Mouse (Mus musculus): ENCODE results near the gene Vwa3b.

Gene Vwa3b

DNA sequence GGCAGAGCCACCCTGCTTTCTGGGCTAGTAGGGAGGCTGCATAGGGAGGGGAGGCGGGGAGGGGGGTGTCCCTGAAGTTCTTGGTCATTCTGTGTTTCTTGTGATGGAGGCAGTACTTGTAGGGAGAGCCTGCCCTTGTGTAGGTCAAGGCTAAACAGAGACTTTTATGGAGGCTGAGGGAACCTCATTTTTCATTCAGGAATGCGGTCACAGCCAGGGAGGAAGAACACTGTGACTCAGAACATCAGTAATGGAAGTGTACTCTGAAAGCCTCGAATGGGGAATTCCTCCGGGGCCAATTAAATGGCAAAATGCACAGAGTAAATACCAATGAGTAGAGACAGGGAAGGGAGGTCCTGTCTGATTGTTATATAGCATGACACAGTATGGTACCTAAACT, 37.4 kb downstream of the Vwa3b start:
- no peak for DNase-seq

DNA sequence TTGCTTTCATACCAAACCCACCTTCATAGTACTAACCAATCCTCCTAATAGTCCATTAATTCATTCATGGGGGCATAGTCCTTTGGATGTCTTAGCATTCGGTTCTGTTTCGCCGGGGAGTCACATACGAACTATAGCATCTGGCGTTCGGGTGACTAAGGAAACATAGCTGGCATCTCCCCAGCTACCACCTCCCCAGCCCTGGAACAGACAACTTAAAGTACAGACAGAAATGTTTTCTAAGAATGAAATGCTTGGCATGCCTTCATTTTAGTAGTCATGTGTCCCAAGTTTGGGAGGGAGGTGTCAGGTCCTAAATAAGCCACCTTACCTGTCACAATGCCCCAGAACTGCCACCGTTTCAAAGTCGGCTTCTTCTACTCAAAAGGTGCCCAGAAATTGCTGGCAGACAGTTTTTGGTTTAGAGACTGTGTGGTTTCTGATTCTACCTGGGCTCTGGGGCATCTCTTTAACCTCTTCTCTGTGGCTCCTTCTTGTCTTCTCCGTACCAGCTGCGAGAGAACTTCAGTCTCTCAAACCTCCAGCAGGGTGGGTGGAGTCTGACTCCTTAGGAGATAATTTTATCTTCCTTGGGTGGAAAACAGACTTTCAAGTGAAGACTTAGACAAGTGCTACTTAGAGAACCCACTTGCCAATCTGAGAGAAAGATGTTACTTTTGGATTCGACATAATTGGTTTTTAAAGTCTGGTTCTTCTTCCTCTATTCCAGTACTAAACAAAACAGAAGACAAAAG, 39.4 kb downstream of the Vwa3b start:
- DNase-seq, result no peak

DNA sequence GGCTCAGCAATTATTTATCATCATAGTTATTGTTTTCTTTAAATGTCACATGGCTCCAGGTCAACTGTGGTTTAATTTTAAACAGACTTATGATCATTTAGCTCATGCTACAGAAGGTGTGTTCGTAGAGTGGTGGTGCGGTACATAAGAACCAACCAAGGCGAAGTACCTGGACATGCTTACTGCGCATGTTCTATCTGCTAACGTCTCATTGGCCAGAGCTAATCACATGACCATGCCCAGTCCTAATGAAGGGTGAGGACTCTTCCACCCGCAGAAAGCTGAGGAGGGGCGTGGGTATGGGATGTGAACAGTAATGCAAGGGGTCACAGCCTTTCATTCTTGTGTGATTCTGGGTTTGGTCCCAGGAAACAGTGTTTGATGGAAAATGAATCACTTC, 49.4 kb downstream of the Vwa3b start:
- no peak for DNase-seq

DNA sequence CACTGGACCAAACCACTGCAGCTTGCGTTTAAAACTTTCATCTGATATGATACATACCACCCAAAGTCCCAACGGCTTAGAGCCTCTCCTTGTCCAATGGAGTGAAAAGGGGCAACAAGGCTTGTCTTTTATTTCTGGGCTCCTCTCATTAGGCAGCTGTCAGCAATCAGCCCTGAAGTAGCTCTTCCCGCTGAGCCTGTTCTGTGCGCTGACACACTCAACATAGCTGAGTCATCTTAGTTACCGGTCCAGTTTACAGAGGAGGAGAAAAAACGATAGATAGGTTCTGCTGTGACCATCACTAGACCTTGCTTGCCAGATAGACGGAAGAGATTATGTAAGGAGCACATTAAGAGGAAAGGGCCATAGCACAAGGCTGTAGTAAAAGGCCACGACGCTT, 50.9 kb downstream of the Vwa3b start:
- DNase-seq, result no peak

DNA sequence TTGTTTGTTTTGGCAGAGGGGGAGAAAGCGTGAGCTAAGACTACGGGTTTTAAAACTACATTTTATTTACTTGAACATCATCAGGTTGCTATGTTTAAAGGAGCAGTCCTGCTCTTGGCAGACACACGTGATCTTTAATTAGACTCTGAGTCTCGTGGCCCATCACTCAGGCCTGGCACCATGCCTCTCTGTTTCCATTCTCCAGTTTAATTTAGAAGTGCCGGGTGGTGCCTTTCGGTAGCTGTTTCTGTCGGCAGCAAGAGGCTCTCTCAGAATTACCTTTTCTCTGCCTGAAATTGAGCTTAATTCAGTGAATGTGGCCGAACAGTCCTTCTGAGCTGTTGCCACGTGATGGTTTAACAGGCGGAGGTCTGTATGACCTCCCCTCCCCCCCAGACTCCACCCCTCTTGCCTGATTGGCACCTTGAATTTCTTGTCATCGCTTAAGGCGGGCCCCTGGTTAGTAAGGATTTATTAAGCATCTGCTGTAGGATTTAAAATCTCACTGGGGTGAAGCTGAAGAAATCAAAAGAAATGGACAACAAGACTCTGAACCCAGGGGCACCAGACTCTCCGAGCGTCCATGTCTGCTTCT, 51.7 kb downstream of the Vwa3b start:
- DNase-seq, result no peak

DNA sequence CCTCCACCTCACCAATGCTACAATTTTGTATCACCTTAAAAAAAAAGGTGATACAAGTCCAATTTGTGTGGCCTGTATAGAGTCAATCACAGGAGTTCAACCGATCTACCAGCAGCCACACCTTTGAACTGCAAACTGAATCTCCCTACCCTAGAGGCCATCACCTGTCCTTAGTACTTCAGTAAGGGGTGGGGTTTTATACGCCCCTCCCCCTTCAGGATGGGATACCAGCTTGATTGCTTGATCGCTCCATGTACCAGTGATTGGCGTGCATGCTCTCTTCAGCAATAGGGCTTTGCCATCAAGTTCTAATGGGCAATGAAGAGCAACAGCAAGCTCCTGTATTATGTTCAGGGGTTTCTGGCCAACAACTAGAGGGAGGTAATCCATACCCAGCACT, 54.0 kb downstream of the Vwa3b start:
- DNase-seq, result no peak

DNA sequence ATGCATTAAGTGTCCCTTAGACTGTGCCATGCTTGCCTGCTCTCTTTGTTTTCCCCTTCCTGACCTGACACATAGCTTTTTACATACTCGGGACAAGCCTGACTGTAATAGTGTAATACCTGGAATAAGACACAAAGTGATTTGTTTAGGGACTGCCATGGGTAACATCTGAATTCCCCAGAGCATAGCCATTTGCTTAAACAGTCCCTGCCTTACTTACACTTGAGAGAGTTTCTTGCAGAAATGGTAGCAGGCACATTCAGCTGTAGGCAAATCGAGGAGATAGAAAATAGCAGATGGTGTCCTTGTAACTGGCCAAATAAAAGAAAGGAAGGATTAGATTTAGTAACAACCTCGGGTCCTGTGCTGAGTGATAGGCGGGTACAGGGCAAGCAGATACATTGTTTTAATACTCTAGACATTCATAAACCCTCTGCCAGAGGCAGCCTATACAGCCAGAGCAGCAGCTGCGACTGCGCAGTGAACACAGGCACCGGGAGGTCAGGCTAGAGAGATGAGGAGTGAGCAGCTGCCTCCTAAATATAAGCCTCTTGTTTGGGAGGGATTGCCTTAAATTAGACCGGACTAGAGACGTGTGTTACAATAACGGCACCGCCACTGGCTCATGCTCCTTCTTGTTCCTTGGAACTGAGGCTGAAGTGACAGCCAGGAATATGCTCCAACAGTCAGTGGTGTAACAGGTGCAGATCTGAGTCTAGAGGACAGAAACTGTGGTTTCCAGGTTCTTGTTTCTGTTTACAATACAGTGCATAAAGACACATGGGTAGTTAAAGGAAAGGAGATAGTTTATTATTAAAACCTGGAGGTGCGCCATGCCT, 55.2 kb downstream of the Vwa3b start:
- DNase-seq, result no peak

DNA sequence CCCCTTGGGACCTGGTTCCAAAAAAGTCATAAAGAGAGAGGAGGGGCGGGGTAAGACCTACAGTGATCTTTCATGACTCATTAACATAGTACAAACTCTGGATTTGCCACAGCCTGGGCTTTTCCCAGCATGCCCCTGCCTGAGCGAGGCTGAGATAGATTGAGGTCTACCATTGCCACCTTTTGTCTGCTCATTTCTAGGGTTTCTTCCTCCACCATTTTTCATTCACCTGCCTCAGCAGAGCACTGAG, 55.7 kb downstream of the Vwa3b start:
- DNase-seq, result no peak

DNA sequence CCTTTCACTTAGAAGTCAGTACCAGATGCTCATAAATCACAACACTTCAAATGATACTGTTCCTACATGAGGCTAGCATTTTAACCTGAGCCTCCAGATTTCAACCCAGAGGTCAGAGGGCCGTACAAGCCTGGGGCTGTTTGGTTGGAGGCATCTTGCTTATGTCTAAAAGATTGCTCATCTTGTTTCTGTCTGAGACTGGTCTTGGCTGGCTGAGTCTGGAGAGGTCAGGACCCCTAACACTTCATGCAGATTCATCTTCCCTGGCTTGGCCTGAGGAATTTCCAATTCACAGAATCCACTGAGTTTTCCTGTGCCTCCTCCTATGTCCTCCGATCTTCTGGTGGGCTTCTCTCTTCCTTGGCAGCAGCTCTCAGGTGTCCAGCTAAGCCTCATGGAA, 57.7 kb downstream of the Vwa3b start:
- DNase-seq, result no peak

DNA sequence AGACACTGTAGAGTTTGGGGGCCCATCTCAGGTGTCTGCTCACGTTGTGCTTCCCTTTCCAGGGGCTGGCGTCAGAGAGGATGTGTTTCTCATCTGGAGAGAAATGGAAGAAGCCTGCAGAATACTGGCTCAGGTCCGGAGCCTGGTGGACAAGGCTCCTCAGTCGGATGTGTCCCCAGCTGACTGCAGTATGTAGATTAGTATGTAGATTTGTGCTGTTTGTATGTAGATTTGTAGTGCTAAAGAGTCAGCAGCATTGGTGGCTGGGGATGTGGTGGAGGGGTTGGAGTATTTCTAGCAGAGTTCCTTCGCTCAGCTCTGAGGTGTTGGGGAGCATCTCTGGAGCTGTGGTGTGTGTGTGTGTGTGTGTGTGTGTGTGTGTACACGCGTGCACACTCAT, 58.8 kb downstream of the Vwa3b start:
- DNase-seq, result no peak

DNA sequence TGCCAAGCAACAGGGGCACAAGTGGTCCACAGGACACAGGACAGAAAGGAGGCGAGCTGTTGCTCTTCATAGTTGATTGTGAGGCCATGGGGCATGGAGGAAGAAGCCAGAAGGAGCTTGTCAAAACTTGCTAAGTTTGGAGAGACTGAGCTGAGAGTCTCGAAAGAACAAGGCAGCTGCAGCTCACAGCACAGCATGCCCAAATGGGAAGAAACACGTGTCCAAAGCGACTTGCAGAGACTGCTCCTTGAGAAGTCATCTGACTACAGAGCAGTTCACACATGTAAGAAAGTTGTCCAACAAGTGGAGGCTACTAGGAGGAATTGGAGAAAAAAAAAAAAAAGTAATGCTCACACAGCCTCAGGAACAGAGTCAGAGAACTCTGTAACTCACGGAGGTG, 62.8 kb downstream of the Vwa3b start:
- DNase-seq, result no peak

DNA sequence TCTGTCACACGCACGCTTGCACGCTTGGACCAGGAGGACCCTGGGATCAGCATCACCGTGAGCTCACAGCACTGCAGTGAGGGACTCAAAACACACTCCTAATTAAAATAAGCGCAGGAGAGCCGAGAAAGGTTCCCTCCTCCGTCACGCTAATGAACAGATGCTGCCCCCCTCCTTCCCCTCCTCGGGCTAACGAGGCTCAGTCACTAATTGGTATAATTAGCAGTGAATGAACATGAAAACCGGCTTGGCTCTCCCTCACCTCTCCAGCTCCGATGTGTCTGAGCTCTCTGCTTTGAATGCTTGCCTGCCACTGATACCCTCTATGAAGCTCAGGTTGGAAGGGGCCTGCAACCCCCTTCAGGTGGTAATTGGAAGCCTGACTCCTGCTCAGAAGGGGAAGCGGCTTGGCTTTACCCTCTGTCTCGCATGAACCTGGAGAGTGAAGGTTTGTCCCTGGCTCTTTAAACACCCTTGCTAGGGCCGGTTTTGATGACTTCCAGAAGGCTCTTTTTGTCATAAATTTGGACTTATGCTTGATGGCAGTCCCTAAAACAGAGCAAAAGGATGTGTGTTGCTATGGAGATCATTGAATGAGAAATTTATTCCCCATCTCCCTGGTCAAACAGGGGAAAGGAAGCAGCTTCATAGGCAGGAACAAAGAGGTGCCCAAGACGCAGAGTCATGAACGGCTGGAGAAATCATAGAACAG, 71.1 kb downstream of the Vwa3b start:
- no peak for DNase-seq

DNA sequence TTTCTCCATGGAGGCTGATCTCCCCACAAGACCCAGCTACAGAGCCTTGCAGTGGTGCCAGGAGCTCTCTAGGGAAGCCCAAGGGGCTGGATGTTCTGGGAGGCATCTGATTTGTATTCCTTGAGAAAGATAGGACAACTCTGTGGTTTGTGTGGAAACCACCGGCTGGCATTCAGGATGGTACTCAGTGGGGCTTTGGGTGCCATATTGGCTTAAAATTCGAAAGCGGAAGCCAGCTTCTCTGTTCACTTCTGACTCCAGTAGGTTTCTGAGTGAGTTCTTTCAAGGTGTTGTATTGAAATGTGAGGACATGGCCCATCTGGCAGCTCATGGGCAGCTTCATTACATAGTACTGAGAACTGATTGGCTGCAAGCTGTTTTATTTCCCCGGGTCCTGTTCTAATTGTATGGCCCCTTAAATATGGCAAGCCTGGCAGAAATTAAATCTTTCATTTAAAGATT, 71.7 kb downstream of the Vwa3b start:
- DNase-seq, result no peak

DNA sequence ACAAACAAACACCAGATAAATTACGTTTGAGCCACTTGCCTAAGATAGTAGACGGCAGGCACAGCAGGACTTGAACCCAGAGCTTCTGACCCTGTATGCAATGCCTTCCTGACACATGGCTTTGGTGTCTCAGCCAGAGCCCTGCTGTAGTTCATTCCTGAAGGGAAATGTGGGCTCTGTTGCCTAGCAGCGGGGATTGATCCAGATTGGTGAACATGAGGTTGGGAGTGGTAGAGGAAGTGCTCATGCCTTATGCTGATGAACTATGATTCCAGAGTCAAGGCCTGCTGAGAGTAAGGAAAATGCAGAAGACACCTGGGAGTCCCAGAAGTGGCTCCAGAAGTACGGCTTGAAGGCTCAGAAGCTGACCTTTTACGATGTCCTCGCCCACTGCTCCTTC, 74.0 kb downstream of the Vwa3b start:
- DNase-seq, result no peak

DNA sequence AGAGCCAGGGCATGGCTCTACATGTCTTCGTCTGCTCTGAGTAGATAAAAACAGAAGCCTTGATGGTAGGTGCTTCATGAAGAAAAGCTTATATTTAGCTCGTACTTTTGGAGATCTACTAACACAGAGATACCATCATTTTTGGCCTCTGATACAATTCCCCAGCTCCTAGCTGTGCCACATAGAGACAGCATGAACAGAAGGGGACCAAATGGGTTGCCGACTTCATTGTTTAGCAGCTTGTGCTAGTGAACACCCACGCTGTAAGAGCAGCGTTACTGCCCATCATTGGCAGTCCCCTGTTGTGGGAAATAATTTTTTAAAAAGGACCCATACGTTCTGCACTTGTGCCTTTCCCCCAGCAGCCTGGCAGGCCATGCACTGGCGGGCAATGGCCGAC, 74.6 kb downstream of the Vwa3b start:
- DNase-seq, result no peak

DNA sequence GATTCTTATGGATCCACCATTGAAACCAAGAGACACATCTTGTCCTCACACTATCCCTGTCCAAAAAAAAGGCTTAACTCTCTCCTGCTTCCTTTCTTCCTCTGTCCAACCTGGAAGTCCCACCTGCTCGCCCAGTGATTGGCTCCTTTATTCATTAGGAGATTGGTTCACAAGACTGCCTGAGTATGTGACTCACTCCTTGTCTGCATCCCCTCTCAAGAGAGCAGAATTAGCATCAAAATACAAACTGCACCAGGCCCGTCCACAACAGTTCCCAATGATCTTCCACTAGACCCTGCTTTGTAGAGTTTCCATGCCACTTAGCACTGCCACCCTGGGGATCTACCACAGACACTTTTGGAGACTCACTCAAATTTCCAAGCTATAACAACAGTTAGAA, 75.3 kb downstream of the Vwa3b start:
- DNase-seq, result no peak

DNA sequence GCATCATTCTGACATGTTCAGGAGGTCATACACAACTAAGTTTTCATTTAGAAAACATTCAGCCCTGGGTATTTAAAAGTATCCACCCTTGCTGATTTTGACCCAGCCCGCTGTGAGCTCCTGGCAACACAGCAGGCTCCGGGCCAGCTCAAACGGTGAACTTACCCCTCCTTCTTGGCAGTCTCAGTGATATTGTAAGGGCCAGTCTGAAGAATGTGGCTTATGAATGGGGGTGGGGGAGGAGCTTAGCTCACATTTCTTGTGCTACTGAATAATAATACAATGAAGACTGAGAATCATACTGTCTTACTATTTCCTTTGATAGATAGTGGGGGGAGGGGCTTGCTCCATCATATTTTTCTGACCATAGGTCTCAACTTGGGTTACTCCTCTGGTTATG, 78.8 kb downstream of the Vwa3b start:
- DNase-seq, result peak in 1 of 2 experiments; percentile 1

DNA sequence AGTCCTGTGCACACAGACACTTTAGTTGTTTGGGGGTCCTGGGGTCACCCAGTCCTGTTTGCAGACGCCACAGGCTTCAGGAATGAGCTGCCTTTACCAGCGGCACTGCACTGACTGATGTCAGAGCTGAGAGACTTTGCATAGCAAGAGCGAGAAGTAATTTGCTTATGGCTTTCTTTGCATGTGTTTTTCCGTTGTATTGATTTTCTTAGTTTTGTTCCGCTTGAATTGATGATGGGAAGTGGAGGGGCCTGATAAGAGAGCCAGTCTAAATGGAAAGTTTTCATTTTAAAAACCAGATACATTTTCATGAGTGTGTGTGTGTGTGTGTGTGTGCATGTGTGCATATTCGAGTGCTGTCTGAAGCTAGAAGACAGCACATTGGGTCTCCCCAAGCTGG, 87.4 kb downstream of the Vwa3b start:
- DNase-seq, result no peak

DNA sequence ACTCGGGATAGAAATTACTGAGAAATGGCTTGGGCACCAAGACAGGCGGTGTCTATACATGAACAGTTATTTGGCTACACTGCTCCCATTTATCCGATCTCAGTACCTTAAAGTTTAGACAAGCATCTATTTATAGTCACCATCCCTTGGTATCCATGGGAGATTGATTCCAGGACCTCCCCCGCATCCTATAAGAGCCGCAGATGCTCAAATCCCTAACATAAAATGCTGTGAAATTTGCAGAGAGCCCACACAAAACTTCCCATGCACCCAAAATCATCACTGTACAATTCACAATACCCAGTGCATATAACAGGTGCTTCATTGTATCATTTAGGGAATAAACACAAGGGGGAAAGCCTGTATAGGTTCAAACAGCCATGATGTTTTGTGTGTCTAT, 89.5 kb downstream of the Vwa3b start:
- DNase-seq, result no peak

DNA sequence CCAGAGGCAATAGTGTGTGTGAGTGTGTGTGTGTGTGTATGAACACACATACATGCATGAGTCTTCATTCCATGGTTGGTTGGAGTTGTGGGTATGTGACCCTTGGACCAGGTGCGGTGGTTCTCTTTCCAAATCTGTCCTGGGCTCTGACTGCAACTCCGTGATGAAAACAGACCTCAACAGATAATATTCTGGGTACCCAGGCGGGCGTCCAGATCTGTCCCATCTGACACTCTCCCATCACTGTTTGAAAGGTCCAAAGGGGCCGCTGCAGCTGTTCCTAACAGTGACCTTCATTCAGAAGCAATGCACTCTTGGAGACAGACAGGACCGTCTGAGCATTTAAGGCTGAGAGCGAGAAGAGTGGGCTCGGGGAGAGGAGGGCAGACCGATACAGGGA, 90.2 kb downstream of the Vwa3b start:
- DNase-seq, result no peak

DNA sequence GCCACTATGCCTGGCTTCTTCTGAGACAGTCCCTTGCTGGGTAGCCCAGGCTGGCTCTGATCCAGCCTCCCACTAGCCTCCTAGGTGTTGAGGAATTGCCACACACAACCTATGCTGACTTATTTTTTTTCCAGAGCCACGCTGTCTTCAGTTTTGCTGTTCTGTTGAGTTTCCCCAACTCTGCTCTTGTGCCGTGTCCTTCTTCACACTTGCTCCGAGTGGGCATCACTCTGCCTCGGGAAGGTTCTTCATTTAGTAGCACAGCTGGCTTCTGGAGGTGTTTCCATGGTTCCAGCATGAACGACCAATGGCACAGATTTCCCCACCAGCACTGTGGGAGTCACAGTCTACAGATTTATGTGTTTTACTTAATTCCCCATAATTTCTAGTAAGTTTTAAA, 91.6 kb downstream of the Vwa3b start:
- DNase-seq, result no peak

DNA sequence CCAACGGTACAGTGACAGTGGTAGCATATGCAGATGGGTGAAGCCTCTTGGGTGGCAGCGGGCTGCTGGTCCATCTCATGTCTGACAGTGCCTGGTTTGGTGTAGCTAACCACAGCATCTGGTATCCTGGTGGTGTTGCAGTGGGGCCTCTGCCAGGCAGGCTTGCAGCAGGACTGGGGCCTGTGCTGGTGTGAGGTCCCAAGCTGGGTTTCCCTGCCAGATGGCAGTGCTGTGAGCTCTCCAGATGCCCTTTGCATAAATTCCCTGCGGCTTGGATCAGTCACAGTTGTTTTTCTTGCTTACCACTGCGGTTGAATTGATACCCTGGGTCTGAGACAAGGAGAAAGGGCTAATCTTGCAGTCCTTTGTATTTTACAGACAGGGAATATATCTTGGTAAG, 95.9 kb downstream of the Vwa3b start:
- no peak for DNase-seq

DNA sequence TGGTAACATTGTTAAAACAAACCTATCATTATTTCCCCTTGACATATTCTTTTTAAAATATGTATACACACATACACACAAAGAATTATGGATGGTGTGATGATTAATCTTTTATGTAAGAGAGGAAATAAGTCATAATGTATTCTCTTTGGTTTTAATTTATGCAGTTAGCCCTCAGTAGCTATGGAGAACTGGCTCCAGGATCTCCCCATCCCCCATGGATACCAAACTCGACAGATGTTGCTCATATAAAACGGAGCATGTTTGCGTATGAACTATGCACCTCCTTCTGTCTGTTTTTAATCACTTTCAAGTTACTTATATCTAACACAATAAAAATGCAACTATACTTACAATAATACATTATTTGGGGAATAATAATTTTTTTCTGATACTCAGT, 96.4 kb downstream of the Vwa3b start:
- no peak for DNase-seq

Data from cerebellum, adult 18-20 months (tissue).